Mouse (Mus musculus) G1E (cell line): ENCODE measurements around the gene Isoc2b. TPM values are rescaled to one million over a fixed set of nuclear protein-coding genes. Genes with fewer than 3 reads are reported as not detected.

ENCODE experiments used
- ATAC-seq: 2 replicates; pipeline ENCODE4 v1.8.0; 2016; ENCODE audit warnings: mild to moderate bottlenecking; ENCODE audit not compliant: insufficient number of reproducible peaks, poor library complexity, low FRiP score, severe bottlenecking; ENCODE audit errors: extremely low read depth
- DNase-seq: peaks from one replicate; pipeline ENCODE4 v3.0.0; 2012; ENCODE audit warnings: low spot score
- H3K27me3 ChIP-seq: 2 replicates; pipeline ENCODE4 v1.6.1; 2012; ENCODE audit warnings: mild to moderate bottlenecking, low read length, inconsistent platforms; ENCODE audit not compliant: insufficient read depth
- H3K36me3 ChIP-seq: replicated peaks from 2 replicates; pipeline ENCODE3; 2012; ENCODE audit warnings: mild to moderate bottlenecking, inconsistent platforms
- H3K4me1 ChIP-seq: 2 replicates; pipeline ENCODE4 v1.6.1; 2012; ENCODE audit warnings: low read depth, low read length, inconsistent platforms, mixed read lengths; ENCODE audit not compliant: insufficient read depth
- H3K4me3 ChIP-seq: 2 replicates; pipeline ENCODE4 v1.5.1; 2012; ENCODE audit warnings: low read depth, mild to moderate bottlenecking, inconsistent platforms, low read length, moderate library complexity, mixed read lengths
- H3K9me3 ChIP-seq: replicated peaks from 2 replicates; pipeline ENCODE4 v1.6.1; 2012; ENCODE audit warnings: inconsistent platforms
- CTCF ChIP-seq: IDR thresholded peaks from 2 replicates; pipeline ENCODE4 v1.5.1; 2012; ENCODE audit warnings: low read depth, low read length, inconsistent platforms, mixed read lengths
- GATA1 ChIP-seq: IDR thresholded peaks from 2 replicates; pipeline ENCODE4 v1.6.1; 2012; ENCODE audit warnings: borderline replicate concordance, low read length, inconsistent platforms, mixed read lengths
- GATA2 ChIP-seq: IDR thresholded peaks from 2 replicates; pipeline ENCODE4 v1.6.1; 2012; ENCODE audit warnings: low read depth, low read length, inconsistent platforms, borderline replicate concordance
- POLR2AphosphoS5 ChIP-seq: IDR thresholded peaks from 2 replicates; pipeline ENCODE4 v1.6.1; 2012; ENCODE audit warnings: low read depth, low read length, inconsistent platforms; ENCODE audit not compliant: insufficient replicate concordance
- TAL1 ChIP-seq: conservative IDR thresholded peaks from 2 replicates; pipeline ENCODE4 v1.6.1; 2012; ENCODE audit warnings: low read depth, low read length, inconsistent platforms, mixed read lengths
- polyA plus RNA-seq: library from polyadenylated mRNA; stranded (reverse); fragments of >175 nt; gene quantifications from 2 replicates; pipeline ENCODE4 v1.2.3, GENCODE M21; 2012
- total RNA-seq, 2 experiments: library from RNA; stranded (forward) in 1 of 2; stranded (reverse) in 1 of 2; fragments of 200-1000 nt in 1 of 2; fragments of >200 nt in 1 of 2; fragmentation: Nextera tagmentation in 1 of 2; gene quantifications; 2 replicates each; pipeline ENCODE4 v1.2.3; 2014 to 2017

Isoc2b gene
- total and polyA plus RNA-seq, 3 experiments, result 8.1 to 40.1 (median 9.1) TPM

- no peaks in the 10 kb centered on the region for H3K36me3 ChIP-seq
- no peak for DNase-seq
- no peaks in the 10 kb centered on the region for H3K9me3 ChIP-seq
- 0 out of 2 replicates have a peak, but pooled peaks cover 4% of the 10 kb centered on the region for H3K4me1 ChIP-seq
- no peak for ATAC-seq
- TF ChIP-seq POLR2AphosphoS5 (no peak), TAL1 (no peak), GATA1 (no peak), GATA2 (no peak), CTCF (no peak)
- H3K4me3 ChIP-seq, result no peak overlapping the region
- peaks cover 21% of the 10 kb centered on the region for H3K27me3 ChIP-seq
These were observed 27.4 kb downstream of the Isoc2b start for GRCm38 (mm10) chr7:4842634-4843131.

GRCm38 (mm10) chr7:4842077-4842476, 28.0 kb downstream of the Isoc2b start:
- DNase-seq, result no peak
- ATAC-seq, result no peak
- Histone ChIP-seq H3K27me3 (peaks cover 25% of the 10 kb centered on the region), H3K4me1 (0 out of 2 replicates have a peak, but pooled peaks cover 4% of the 10 kb centered on the region), H3K4me3 (no peak overlapping the region), H3K36me3 (no peaks in the 10 kb centered on the region), H3K9me3 (no peaks in the 10 kb centered on the region)
- TF ChIP-seq POLR2AphosphoS5 (no peak), TAL1 (no peak)

- H3K9me3 ChIP-seq, result no peaks in the 10 kb centered on the region
- H3K27me3 ChIP-seq, result peaks cover 32% of the 10 kb centered on the region
- no peaks in the 10 kb centered on the region for H3K36me3 ChIP-seq
- DNase-seq (no peak), ATAC-seq (no peak)
- TF ChIP-seq POLR2AphosphoS5 (no peak), CTCF (no peak), GATA2 (no peak), GATA1 (no peak), TAL1 (no peak)
- H3K4me1 ChIP-seq, result 0 out of 2 replicates have a peak, but pooled peaks cover under 1% of the 10 kb centered on the region
- H3K4me3 ChIP-seq, result no peak overlapping the region
These were observed 32.4 kb downstream of the Isoc2b start for GRCm38 (mm10) chr7:4837639-4838038.

GRCm38 (mm10) chr7:4836351-4836792, 33.7 kb downstream of the Isoc2b start:
- Histone ChIP-seq H3K4me3 (no peak overlapping the region), H3K4me1 (no peaks in the 10 kb centered on the region), H3K9me3 (no peaks in the 10 kb centered on the region), H3K36me3 (no peaks in the 10 kb centered on the region), H3K27me3 (peaks cover 26% of the 10 kb centered on the region; the same call in 1 of the 2 replicates)
- DNase-seq, result no peak
- no peak for ATAC-seq
- TF ChIP-seq GATA1 (no peak), GATA2 (no peak), TAL1 (no peak), CTCF (no peak)

- no peaks in the 10 kb centered on the region for H3K36me3 ChIP-seq
- no peak overlapping the region for H3K4me3 ChIP-seq
- H3K9me3 ChIP-seq, result no peaks in the 10 kb centered on the region
- peaks cover 26% of the 10 kb centered on the region; the same call in 1 of the 2 replicates for H3K27me3 ChIP-seq
- DNase-seq (no peak), ATAC-seq (no peak)
- TF ChIP-seq CTCF (no peak), GATA2 (no peak), GATA1 (no peak), POLR2AphosphoS5 (no peak), TAL1 (no peak)
- no peaks in the 10 kb centered on the region for H3K4me1 ChIP-seq
These were observed 34.3 kb downstream of the Isoc2b start for GRCm38 (mm10) chr7:4835631-4836327.

- DNase-seq, result no peak
- Histone ChIP-seq H3K27me3 (peaks cover 6% of the 10 kb centered on the region), H3K9me3 (no peaks in the 10 kb centered on the region), H3K4me3 (no peak overlapping the region), H3K4me1 (no peaks in the 10 kb centered on the region), H3K36me3 (no peaks in the 10 kb centered on the region)
- no peak for ATAC-seq
- no peak for TF ChIP-seq CTCF
- TF ChIP-seq TAL1, result no peak
- no peak for TF ChIP-seq POLR2AphosphoS5
- no peak for TF ChIP-seq GATA2
- TF ChIP-seq GATA1, result no peak
These were observed 39.6 kb downstream of the Isoc2b start for GRCm38 (mm10) chr7:4830476-4830875.
